ENCODE assay signal across 8 mouse cellular contexts in genomic region chr11:50377892-50378684, GRCm38 (mm10). TPM values are rescaled to one million over a fixed set of nuclear protein-coding genes. Genes with fewer than 3 reads are reported as not detected.
A peak's percentile ranks its signal among the peaks of the same experiment; 100 is the strongest.
DNase-seq lines count a peak whose midpoint lies in the region; ATAC-seq and TF ChIP-seq lines count a peak whose summit lies in the region.

No protein-coding gene starts in this region.

- DNase-seq in ES-CJ7 (ENCODE audit: low read depth, low spot score), result peak; percentile 75
- DNase-seq in cerebellum, adult 11-12 months, result peak; percentile 80
- DNase-seq in heart, postnatal 25 days (ENCODE audit: low spot score), result peak; percentile 77
- peak; percentile 73 to 86 for DNase-seq in layer of hippocampus, adult 18-20 months (ENCODE audit: low spot score in 2 of 2)
- peak; percentile 83 for DNase-seq in lung, adult 2 months
- DNase-seq in testis, postnatal 14 days (ENCODE audit: low spot score), result peak; percentile 80

- 1% methylated on average over 71 of the region's 71 CpGs for WGBS in forebrain, embryonic 15.5 days
- under 1% methylated on average over 71 of the region's 71 CpGs for WGBS in lung, adult 2 months
- under 1% methylated on average over 67 of the region's 71 CpGs for WGBS in neural tube, embryonic 15.5 days

- H3K9ac ChIP-seq in forebrain, embryonic 15.5 days (replicated peaks), result peak overlapping the region; percentile 99
- H3K9ac ChIP-seq in neural tube, embryonic 15.5 days (replicated peaks), result peak overlapping the region; percentile 100

- intact Hi-C loops in heart, postnatal 25 days (cut with DNase I), result no loop called here

- peak; percentile 47; the same call in 1 of the 2 replicates for TF ChIP-seq POLR2A in lung, adult 2 months (IDR thresholded peaks at IDR 0.05; ENCODE audit: borderline replicate concordance, extremely low read depth, low read depth, low read length)

- peak; percentile 81 for ATAC-seq in forebrain, embryonic 15.5 days (replicated peaks)
- peak; percentile 83 for ATAC-seq in neural tube, embryonic 15.5 days (ENCODE audit: low FRiP score)

- peak overlapping the region; percentile 87 for H3K4me3 ChIP-seq in forebrain, embryonic 15.5 days
- H3K4me3 ChIP-seq in lung, adult 2 months (replicated peaks; ENCODE audit: extremely low read depth, low read depth, low read length), result peak overlapping the region; percentile 99
- peak overlapping the region; percentile 94 for H3K4me3 ChIP-seq in neural tube, embryonic 15.5 days (replicated peaks)

- H3K27ac ChIP-seq in forebrain, embryonic 15.5 days (replicated peaks), result peak overlapping the region; percentile 99
- peak overlapping the region; percentile 99 for H3K27ac ChIP-seq in neural tube, embryonic 15.5 days (replicated peaks)

- peak; percentile 7; the same call in 1 of the 2 replicates for TF ChIP-seq CTCF in lung, adult 2 months (IDR thresholded peaks at IDR 0.05; ENCODE audit: insufficient read depth, low read length)

- peaks cover 34% of the 10 kb centered on the region for H3K4me1 ChIP-seq in forebrain, embryonic 15.5 days
- H3K4me1 ChIP-seq in lung, adult 2 months (ENCODE audit: control insufficient read depth, insufficient read depth, low read length), result peaks cover 14% of the 10 kb centered on the region
- H3K4me1 ChIP-seq in neural tube, embryonic 15.5 days, result peaks cover 30% of the 10 kb centered on the region

- no peaks in the 10 kb centered on the region for H3K9me3 ChIP-seq in forebrain, embryonic 15.5 days
- no peaks in the 10 kb centered on the region for H3K9me3 ChIP-seq in neural tube, embryonic 15.5 days (replicated peaks)

- peaks cover 23% of the 10 kb centered on the region for H3K36me3 ChIP-seq in forebrain, embryonic 15.5 days
- H3K36me3 ChIP-seq in neural tube, embryonic 15.5 days, result peaks cover 16% of the 10 kb centered on the region

- H3K27me3 ChIP-seq in forebrain, embryonic 15.5 days, result no peaks in the 10 kb centered on the region
- H3K27me3 ChIP-seq in neural tube, embryonic 15.5 days (replicated peaks), result no peaks in the 10 kb centered on the region

- peak overlapping the region; percentile 59 for H3K4me2 ChIP-seq in forebrain, embryonic 15.5 days (replicated peaks)
- H3K4me2 ChIP-seq in neural tube, embryonic 15.5 days, result peak overlapping the region; percentile 62

RNA-seq across cellular contexts. Expression of gene Hnrnph1, which starts 1.3 kb away (rescaled TPM):
- polyA plus RNA-seq in forebrain, embryonic 15.5 days (2015; fragmentation: Nextera tagmentation; extraction: Ambion mirVana), result 664 and 668 TPM in 2 replicates
- 100 to 1,000 TPM; 102 to 128 TPM for total RNA-seq in heart, postnatal 25 days (2021)
- total RNA-seq in layer of hippocampus, adult 18-20 months (2021), result 100 to 1,000 TPM; 258 to 268 TPM
- polyA plus RNA-seq in lung, adult 2 months (2012; rRNA removed), result 53.9 and 94.9 TPM in 2 replicates
- polyA plus RNA-seq in neural tube, embryonic 15.5 days (2015; fragmentation: Nextera tagmentation; extraction: Ambion mirVana), result 390 and 401 TPM in 2 replicates

RNA-seq across cellular contexts. Expression of gene Cby3, which starts 23.8 kb away (rescaled TPM):
- polyA plus RNA-seq in forebrain, embryonic 15.5 days (2015; fragmentation: Nextera tagmentation; extraction: Ambion mirVana), result 1.2 and 1.9 TPM in 2 replicates
- not detected for total RNA-seq in heart, postnatal 25 days (2021)
- total RNA-seq in layer of hippocampus, adult 18-20 months (2021), result not detected
- polyA plus RNA-seq in lung, adult 2 months (2012; rRNA removed), result 0.24 and 0.25 TPM in 2 replicates
- polyA plus RNA-seq in neural tube, embryonic 15.5 days (2015; fragmentation: Nextera tagmentation; extraction: Ambion mirVana), result 0.55 and 1.8 TPM in 2 replicates

RNA-seq across cellular contexts. Expression of gene Canx, which starts 52.6 kb away (rescaled TPM):
- 241 and 250 TPM in 2 replicates for polyA plus RNA-seq in forebrain, embryonic 15.5 days (2015; fragmentation: Nextera tagmentation; extraction: Ambion mirVana)
- total RNA-seq in heart, postnatal 25 days (2021), result 100 to 1,000 TPM; 266 to 295 TPM
- 100 to 1,000 TPM; 411 to 425 TPM for total RNA-seq in layer of hippocampus, adult 18-20 months (2021)
- 38.3 and 62.3 TPM in 2 replicates for polyA plus RNA-seq in lung, adult 2 months (2012; rRNA removed)
- 289 and 305 TPM in 2 replicates for polyA plus RNA-seq in neural tube, embryonic 15.5 days (2015; fragmentation: Nextera tagmentation; extraction: Ambion mirVana)

RNA-seq across cellular contexts. Expression of gene Rufy1, which starts 52.8 kb away (rescaled TPM):
- polyA plus RNA-seq in forebrain, embryonic 15.5 days (2015; fragmentation: Nextera tagmentation; extraction: Ambion mirVana), result 29.5 and 30.0 TPM in 2 replicates
- 10 to 100 TPM; 27.6 to 29.5 TPM for total RNA-seq in heart, postnatal 25 days (2021)
- 10 to 100 TPM; 30.4 to 30.9 TPM for total RNA-seq in layer of hippocampus, adult 18-20 months (2021)
- 20.0 and 22.1 TPM in 2 replicates for polyA plus RNA-seq in lung, adult 2 months (2012; rRNA removed)
- 21.8 and 25.1 TPM in 2 replicates for polyA plus RNA-seq in neural tube, embryonic 15.5 days (2015; fragmentation: Nextera tagmentation; extraction: Ambion mirVana)

Comparison
In these comparisons a context has a peak if more than half of its experiments do, and no peak if none do; other contexts are left out.
1. Peak in every context shown above with its lines: DNase-seq, ATAC-seq, H3K4me3 ChIP-seq and H3K27ac ChIP-seq.